14 mouse cellular contexts compared by ENCODE assay signal in the genomic region with DNA sequence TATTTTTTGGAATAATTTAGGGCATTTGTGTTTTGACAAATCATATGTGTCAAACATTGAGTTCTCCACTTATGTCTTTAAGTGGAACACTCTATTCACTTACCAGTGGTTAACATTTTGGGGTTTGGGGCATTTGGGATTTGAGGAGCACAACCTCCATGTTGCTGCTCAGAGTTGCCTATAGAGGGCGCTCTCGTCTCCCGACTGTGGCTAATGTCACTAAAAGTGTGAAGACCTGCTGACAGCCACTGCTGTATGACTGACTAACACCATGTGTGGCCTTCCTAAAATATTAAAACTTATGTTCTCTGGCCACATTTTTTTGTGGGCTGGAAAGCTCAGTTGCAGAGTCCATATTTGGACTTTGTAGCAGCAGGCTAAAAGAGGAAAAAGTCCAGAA. TPM values are rescaled to one million over a fixed set of nuclear protein-coding genes. Genes with fewer than 3 reads are reported as not detected.
DNase-seq lines count a peak whose midpoint lies in the region; ATAC-seq and TF ChIP-seq lines count a peak whose summit lies in the region.
"Had no signal": no experiment of that assay in that cellular context is flagged by ENCODE, and none has a peak within 500 bp of the region (broad histone marks: within the 10 kb centered on the region; RNA-seq: fewer than 3 reads in every experiment).

No protein-coding gene starts in this region.

- no peak overlapping the region for H3K4me2 ChIP-seq in lung, embryonic 14.5 days
- H3K4me2 ChIP-seq: lung, embryonic 15.5 days; midbrain, embryonic 13.5 days; neural tube, embryonic 13.5 days had no signal

- H3K4me1 ChIP-seq in lung, embryonic 14.5 days (ENCODE audit: insufficient read depth), result no peaks in the 10 kb centered on the region
- H3K4me1 ChIP-seq: lung, embryonic 15.5 days; midbrain, embryonic 13.5 days; neural tube, embryonic 13.5 days had no signal

- peak; percentile 50 for DNase-seq in heart, adult 11 months
- DNase-seq in heart, postnatal 4 days, result no peak
- DNase-seq in lung, embryonic 14.5 days, result no peak
- DNase-seq in lung, adult 18-20 months, result no peak
- peak; percentile 56 for DNase-seq in R1 (ENCODE audit: low read depth, low spot score)
- DNase-seq in yolk sac, embryonic 10.5 days (ENCODE audit: low spot score), result no peak
- DNase-seq: gastrocnemius, postnatal 10 days; kidney, postnatal 36 days; thymus, postnatal 14 days had no signal

- no peaks in the 10 kb centered on the region for H3K27me3 ChIP-seq in lung, embryonic 14.5 days (ENCODE audit: insufficient read depth, low read length)
- H3K27me3 ChIP-seq: lung, embryonic 15.5 days; midbrain, embryonic 13.5 days; neural tube, embryonic 13.5 days had no signal

- H3K36me3 ChIP-seq in lung, embryonic 14.5 days (ENCODE audit: insufficient read depth), result no peaks in the 10 kb centered on the region
- H3K36me3 ChIP-seq: lung, embryonic 15.5 days; midbrain, embryonic 13.5 days; neural tube, embryonic 13.5 days had no signal

- peak; percentile 26; the same call in 1 of the 2 replicates for TF ChIP-seq CTCF in lung, embryonic 14.5 days (IDR thresholded peaks at IDR 0.05; ENCODE audit: low read depth)

- H3K4me3 ChIP-seq in lung, embryonic 14.5 days (ENCODE audit: low read depth, low read length), result no peak overlapping the region
- H3K4me3 ChIP-seq: lung, embryonic 15.5 days; midbrain, embryonic 13.5 days; neural tube, embryonic 13.5 days had no signal

- H3K27ac ChIP-seq in lung, embryonic 14.5 days (ENCODE audit: low read depth), result no peak overlapping the region
- H3K27ac ChIP-seq: lung, embryonic 15.5 days; midbrain, embryonic 13.5 days; neural tube, embryonic 13.5 days had no signal

- no peak for ATAC-seq in lung, embryonic 14.5 days (ENCODE audit: insufficient read depth)
- 0 out of 2 replicates have a peak, but pooled peaks have one; percentile 33 for ATAC-seq in megakaryocyte, adult 5-6 weeks (ENCODE audit: poor library complexity, severe bottlenecking)
- ATAC-seq in inflammation-experienced regulatory T-cells, adult 6 months, result no peak
- ATAC-seq: midbrain, embryonic 13.5 days had no signal

- H3K9me3 ChIP-seq in lung, embryonic 14.5 days (ENCODE audit: low read depth, low read length), result no peaks in the 10 kb centered on the region
- H3K9me3 ChIP-seq: lung, embryonic 15.5 days; midbrain, embryonic 13.5 days; neural tube, embryonic 13.5 days had no signal

- H3K9ac ChIP-seq in lung, embryonic 14.5 days, result no peak overlapping the region
- H3K9ac ChIP-seq: lung, embryonic 15.5 days; midbrain, embryonic 13.5 days; neural tube, embryonic 13.5 days had no signal

- WGBS in lung, embryonic 14.5 days, result 58% methylated on average over 3 of the region's 3 CpGs

RNA-seq across cellular contexts. Expression of gene Pdhb, which starts 10.5 kb away (rescaled TPM):
- total RNA-seq in heart, postnatal 4 days (2021), result 100 to 1,000 TPM; 617 to 634 TPM
- 166 and 173 TPM in 2 replicates for polyA plus RNA-seq in lung, embryonic 14.5 days (2014; fragmentation: Nextera tagmentation; extraction: Ambion mirVana)
- 72.7 and 76.3 TPM in 2 replicates for total RNA-seq in megakaryocyte, adult 5-6 weeks (2015)
- 101 and 115 TPM in 2 replicates for total RNA-seq in megakaryocyte, adult 5-6 weeks (2017)
- 100 to 1,000 TPM; 127 to 152 (median 143) TPM for polyA plus RNA-seq in inflammation-experienced regulatory T-cells, adult 6 months (2017; shearing (Covaris generic))

RNA-seq across cellular contexts. Expression of gene Kctd6, which starts 30.6 kb away (rescaled TPM):
- total RNA-seq in heart, postnatal 4 days (2021), result 10 to 100 TPM; 13.2 to 14.1 TPM
- polyA plus RNA-seq in lung, embryonic 14.5 days (2014; fragmentation: Nextera tagmentation; extraction: Ambion mirVana), result 15.6 and 16.6 TPM in 2 replicates
- 6.2 and 7.3 TPM in 2 replicates for total RNA-seq in megakaryocyte, adult 5-6 weeks (2015)
- total RNA-seq in megakaryocyte, adult 5-6 weeks (2017), result 6.6 and 9.0 TPM in 2 replicates
- polyA plus RNA-seq in inflammation-experienced regulatory T-cells, adult 6 months (2017; shearing (Covaris generic)), result 1 to 10 TPM; 1.9 to 3.6 (median 3.0) TPM

Comparison
In these comparisons a context has a peak if more than half of its experiments do, and no peak if none do; other contexts are left out.
1. DNase-seq: peak in heart, adult 11 months (single experiment) and R1 (single experiment); none in heart, postnatal 4 days (single experiment), lung, embryonic 14.5 days (single experiment), lung, adult 18-20 months (0 of 2) and yolk sac, embryonic 10.5 days (single experiment).
2. RNA of gene Pdhb, which starts 10.5 kb away (total RNA-seq): 617 to 634 TPM in heart, postnatal 4 days; 72.7 to 115 TPM in megakaryocyte, adult 5-6 weeks; every median in the first group is over 4 times any median in the second.